Mouse (Mus musculus) erythroblast, embryonic 14.5 days (primary cell): ENCODE results near the gene D17H6S53E. TPM values are rescaled to one million over a fixed set of nuclear protein-coding genes. Genes with fewer than 3 reads are reported as not detected.
A peak's percentile ranks its signal among the peaks of the same experiment; 100 is the strongest.
"Not testable (repeated sequence)": the region's sequence is repeated elsewhere in the genome, so short reads cannot be mapped to it uniquely, and the experiment has no call there.

ENCODE experiments used
- H3K27me3 ChIP-seq: 2 replicates; pipeline ENCODE4 v1.6.1; 2012; ENCODE audit warnings: inconsistent platforms; ENCODE audit not compliant: control insufficient read depth
- H3K36me3 ChIP-seq: 2 replicates; pipeline ENCODE4 v1.6.1; 2012; ENCODE audit warnings: mild to moderate bottlenecking, inconsistent platforms; ENCODE audit not compliant: control insufficient read depth
- H3K4me1 ChIP-seq: 2 replicates; pipeline ENCODE4 v1.6.1; 2012; ENCODE audit warnings: inconsistent platforms; ENCODE audit not compliant: control insufficient read depth
- H3K4me3 ChIP-seq: replicated peaks from 2 replicates; pipeline ENCODE3; 2012; ENCODE audit warnings: moderate library complexity, mild to moderate bottlenecking, inconsistent platforms
- H3K9me3 ChIP-seq: 2 replicates; pipeline ENCODE4 v1.6.1; 2012; ENCODE audit warnings: low read length, inconsistent platforms, mixed read lengths; ENCODE audit not compliant: control insufficient read depth
- GATA1 ChIP-seq: IDR thresholded peaks from 2 replicates; pipeline ENCODE4 v1.6.1; 2012; ENCODE audit warnings: low read length, inconsistent platforms, mixed read lengths
- TAL1 ChIP-seq: IDR thresholded peaks from 3 replicates; pipeline ENCODE4 v1.6.1; 2012; ENCODE audit warnings: low read length, inconsistent platforms, mixed read lengths
- polyA plus RNA-seq: library from polyadenylated mRNA; stranded (reverse); fragments of >175 nt; gene quantifications from 2 replicates; pipeline ENCODE4 v1.2.3, GENCODE M21; 2012

D17H6S53E gene
- polyA plus RNA-seq, 1 experiment: 0.48 TPM

DNA sequence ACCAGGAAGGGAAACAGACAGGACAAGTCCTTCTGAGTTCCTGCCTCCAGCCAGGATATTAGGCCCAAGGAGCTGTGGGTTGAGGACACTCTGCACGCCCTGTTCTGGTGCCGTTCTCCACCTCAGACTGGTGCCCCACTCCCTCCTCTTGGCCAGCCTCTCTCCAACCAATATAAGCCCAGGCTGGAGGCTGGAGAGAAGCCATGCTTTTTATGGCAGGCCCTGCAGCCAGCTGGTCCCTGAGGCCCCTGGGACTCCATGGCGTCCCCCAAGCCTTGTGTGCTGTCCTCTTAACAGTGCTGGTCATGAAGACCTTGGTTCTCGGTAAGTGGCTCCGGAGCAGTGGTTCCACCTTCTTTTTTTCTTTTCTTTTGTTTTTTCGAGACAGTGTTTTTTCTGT lies 18.1 kb upstream of the D17H6S53E start, which contains the start of gene Ly6g5c:
Gene Ly6g5c, plus strand, starts transcription at position 183 of the 400 bp plus-strand sequence.
- Histone ChIP-seq H3K4me1 (peaks cover 33% of the 10 kb centered on the region), H3K27me3 (peaks cover 2% of the 10 kb centered on the region; the same call in 1 of the 2 replicates), H3K9me3 (no peaks in the 10 kb centered on the region), H3K4me3 (no peak within 1 kb of the TSS), H3K36me3 (peaks cover 18% of the 10 kb centered on the region)
- TF ChIP-seq GATA1 (no peak), TAL1 (no peak)

DNA sequence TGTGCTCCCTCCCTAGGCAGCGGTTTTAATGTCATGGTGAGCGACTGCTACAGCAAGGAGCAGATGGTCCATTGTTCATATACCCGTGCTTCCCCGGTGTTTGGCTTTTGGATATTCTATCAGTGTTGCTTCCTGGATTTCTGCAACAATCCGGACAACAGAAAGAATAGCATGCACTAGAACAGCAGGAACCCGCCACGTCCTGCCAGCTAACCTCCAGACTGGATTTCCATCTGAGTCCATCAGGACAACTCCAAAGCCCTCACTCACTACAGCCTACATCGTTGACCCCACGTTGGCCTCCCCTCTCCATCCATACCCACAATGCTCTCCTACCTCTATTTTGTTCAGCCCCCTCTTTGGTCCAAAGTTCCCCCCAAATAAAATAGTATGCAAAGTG lies 14.4 kb upstream of the D17H6S53E start:
- no peaks in the 10 kb centered on the region for H3K9me3 ChIP-seq
- H3K4me1 ChIP-seq: no peaks in the 10 kb centered on the region; the same call in 1 of the 2 replicates
- no peak overlapping the region for H3K4me3 ChIP-seq
- no peak for TF ChIP-seq GATA1
- no peak for TF ChIP-seq TAL1
- H3K36me3 ChIP-seq: peaks cover 29% of the 10 kb centered on the region
- peaks cover 2% of the 10 kb centered on the region; the same call in 1 of the 2 replicates for H3K27me3 ChIP-seq

DNA sequence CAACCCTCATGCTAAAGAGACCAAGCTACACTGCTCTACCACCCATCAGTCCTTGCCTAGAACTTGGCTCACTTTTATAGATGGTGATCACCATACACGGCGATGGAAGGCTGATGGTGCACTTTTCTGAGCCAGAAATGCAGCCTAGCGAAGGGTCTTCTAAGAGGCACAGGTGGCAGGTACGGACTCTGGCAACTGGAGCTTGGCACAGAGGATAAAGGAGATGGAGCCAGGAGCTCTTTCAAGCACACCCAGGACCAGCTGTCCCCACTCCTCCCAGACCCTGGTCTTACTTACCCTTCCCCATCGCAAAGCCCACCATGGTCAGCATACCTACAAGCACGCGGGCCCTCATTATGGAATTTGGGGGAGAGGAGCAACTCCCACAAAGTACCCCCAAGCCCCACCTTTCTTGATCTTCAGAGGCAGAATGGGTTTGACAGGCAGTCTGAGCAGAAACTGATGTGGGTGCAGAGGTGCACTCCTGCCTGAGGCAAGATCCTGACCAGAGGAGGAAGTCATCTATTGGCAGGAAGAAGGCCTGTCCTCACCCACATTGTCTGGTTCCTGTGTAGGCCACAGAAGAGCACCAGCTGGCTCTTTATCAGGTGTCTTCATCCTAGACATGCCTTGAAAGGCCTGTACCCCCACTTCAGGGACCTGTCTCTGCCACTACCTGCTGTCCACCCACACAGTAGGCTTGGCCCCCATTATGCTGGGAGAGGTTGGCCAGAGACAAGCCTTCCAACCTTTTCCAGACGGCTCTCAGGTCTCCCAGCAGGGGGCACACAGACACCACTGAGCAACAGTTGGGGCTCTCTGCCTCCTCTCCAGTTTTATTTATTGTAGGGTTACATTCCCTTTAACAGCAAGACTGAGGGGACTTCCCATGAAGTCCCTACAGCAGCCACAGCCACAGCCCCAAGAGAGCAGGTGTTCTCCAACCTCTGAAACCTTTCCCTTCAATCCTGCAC lies 10.8 kb upstream of the D17H6S53E start, which contains the start of gene Ly6g5b:
Gene Ly6g5b, minus strand, starts transcription at position 383 of the 974 bp plus-strand sequence.
- no peak within 1 kb of the TSS for H3K4me3 ChIP-seq
- TF ChIP-seq TAL1 (no peak), GATA1 (no peak)
- peaks cover 58% of the 10 kb centered on the region for H3K36me3 ChIP-seq
- H3K9me3 ChIP-seq: no peaks in the 10 kb centered on the region
- peaks cover 12% of the 10 kb centered on the region for H3K4me1 ChIP-seq
- H3K27me3 ChIP-seq: peaks cover 2% of the 10 kb centered on the region; the same call in 1 of the 2 replicates

DNA sequence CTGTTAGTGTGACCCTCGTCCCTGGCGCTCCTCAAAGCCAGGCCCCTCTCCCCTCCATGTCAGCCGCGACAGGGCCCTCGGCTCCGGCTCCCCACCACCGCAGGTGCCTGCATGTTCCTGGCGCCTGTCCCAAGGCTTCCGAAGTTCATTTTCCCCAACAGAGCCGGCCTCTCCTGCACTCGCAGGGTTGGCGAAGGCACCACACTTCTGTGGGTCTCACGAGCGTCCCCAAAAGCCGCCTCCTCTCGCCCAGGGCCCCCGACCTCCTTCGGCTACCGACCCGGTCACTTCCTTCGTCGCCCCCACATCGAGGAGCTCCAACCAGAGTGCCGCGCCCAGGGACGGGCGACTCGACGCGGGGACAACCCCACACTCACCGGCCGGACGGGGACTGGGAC lies 5.4 kb upstream of the D17H6S53E start:
- Histone ChIP-seq H3K4me3 (peak overlapping the region; percentile 74), H3K27me3 (no peaks in the 10 kb centered on the region), H3K9me3 (no peaks in the 10 kb centered on the region), H3K36me3 (peaks cover 68% of the 10 kb centered on the region), H3K4me1 (peaks cover 52% of the 10 kb centered on the region)
- TF ChIP-seq TAL1 (no peak), GATA1 (no peak)

DNA sequence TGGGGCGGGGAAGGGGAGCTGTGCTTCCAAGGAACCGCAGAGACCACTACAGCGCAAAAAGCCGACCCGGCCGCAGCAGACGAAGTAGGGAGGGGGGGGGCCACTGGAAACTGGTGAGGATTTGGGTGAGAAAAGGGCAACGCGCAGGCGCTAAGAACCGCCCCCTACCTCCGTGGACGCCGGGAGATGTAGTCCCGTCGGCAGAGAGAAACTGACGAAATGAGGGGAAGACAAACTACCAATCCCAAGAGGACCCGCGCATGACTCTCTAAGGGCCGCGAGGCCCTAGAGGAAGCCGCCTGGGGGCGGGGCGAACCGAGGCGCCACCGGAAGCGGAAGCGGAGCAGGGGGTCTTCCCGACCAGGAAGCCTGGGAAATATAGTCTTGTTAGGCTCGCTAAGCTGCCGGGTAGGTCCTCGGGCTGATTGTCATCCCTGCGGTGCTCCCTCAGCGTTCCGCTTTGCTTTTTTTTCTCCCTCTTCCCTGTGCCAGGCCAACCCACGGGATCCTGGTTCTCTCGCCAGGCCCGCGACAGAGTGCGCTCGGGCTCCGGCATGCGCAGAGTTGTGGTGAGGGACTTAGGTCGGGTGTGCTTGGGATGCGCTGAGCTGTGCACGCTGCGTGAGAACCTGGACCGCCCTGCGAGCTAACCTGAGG lies 4.9 kb upstream of the D17H6S53E start, which contains the start of gene Gpank1:
Gene Gpank1, plus strand, starts transcription at position 313 of the 657 bp plus-strand sequence.
- peaks cover 58% of the 10 kb centered on the region for H3K4me1 ChIP-seq
- no peak for TF ChIP-seq TAL1
- TF ChIP-seq GATA1: no peak
- no peaks in the 10 kb centered on the region for H3K27me3 ChIP-seq
- peaks cover 63% of the 10 kb centered on the region for H3K36me3 ChIP-seq
- no peaks in the 10 kb centered on the region for H3K9me3 ChIP-seq
- peak within 1 kb of the TSS; percentile 74 for H3K4me3 ChIP-seq

DNA sequence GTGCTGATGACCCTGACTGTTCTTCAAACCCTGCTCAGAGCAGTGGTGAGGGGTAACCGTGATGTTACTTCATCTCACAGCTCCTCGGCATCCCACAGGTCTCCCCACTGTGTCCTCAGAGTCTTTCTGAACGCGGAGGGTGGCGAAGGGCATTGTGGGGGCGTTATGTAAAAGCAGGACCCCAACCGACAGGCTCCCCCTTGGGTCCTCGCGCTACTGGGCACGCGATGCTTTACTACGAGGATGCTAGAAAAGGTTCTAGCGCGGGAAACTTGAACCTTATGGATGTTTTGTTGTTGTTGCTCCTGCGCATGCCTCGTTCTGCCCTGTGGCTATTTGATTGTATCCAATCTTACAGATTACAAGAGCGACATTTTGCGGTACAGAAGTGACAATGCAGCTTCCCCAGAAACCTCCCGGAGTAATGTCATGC lies 4.3 kb upstream of the D17H6S53E start, which contains the start of gene Csnk2b:
Gene Csnk2b, minus strand, starts transcription at position 183 of the 433 bp plus-strand sequence.
- Histone ChIP-seq H3K4me1 (peaks cover 64% of the 10 kb centered on the region), H3K4me3 (peak within 1 kb of the TSS; percentile 74), H3K27me3 (no peaks in the 10 kb centered on the region), H3K36me3 (peaks cover 58% of the 10 kb centered on the region), H3K9me3 (no peaks in the 10 kb centered on the region)
- TF ChIP-seq TAL1: no peak
- no peak for TF ChIP-seq GATA1

DNA sequence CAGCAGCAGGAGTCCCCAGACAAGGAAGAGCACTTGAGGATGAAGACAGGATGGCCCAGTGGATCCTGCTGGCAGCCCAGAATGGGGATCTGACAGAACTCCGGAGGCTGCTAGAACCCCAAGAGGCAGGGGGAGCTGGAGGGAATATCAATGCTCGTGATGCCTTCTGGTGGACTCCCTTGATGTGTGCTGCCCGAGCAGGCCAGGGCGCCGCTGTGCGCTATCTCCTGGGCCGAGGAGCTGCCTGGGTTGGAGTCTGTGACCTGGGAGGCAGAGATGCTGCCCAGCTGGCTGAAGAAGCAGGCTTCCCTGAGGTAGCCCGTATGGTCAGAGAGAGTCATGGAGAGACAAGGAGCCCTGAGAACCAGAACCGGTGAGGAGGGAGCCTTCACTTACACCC lies 2.9 kb upstream of the D17H6S53E start:
- not testable (repeated sequence) for H3K9me3 ChIP-seq, H3K27me3 ChIP-seq, H3K4me3 ChIP-seq
- H3K4me1 ChIP-seq: peaks cover 71% of the 10 kb centered on the region
- peaks cover 51% of the 10 kb centered on the region for H3K36me3 ChIP-seq

DNA sequence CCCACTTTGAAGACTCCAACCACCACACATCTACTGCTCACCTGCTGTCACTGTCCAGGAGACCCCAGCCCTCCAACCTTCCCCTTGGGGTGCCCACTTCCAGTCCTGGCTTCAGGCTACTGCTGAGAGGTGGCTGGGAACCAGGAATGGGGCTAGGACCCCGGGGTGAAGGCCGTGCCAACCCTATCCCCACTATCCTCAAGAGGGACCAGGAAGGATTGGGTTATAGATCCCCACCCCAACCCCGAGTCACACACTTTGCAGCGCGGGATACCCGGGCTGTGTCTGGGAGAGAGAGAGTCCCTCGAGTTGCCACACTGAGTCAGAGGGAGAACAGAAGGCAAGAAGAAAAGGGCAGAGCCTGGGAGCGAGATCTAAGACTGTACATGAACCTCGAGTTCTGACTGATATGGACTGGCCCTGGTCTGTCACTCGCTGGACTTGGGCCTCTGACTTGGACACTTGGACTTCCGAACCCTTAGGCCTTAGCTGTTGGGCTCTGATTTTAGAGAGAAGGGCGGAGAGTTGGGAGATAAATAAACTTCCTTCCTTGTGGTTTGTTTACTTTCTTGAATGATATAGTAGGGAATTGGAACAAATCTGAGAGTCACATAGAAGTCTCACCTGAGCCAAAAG lies 1.8 kb upstream of the D17H6S53E start:
- H3K36me3 ChIP-seq: peaks cover 48% of the 10 kb centered on the region
- H3K27me3 ChIP-seq, H3K9me3 ChIP-seq, H3K4me3 ChIP-seq: not testable (repeated sequence)
- H3K4me1 ChIP-seq: peaks cover 75% of the 10 kb centered on the region
